Mouse (Mus musculus) heart, embryonic 15.5 days (tissue): Measurements from ENCODE around the gene Ror2. TPM values are rescaled to one million over a fixed set of nuclear protein-coding genes. Genes with fewer than 3 reads are reported as not detected.

Experiments
- ATAC-seq: fragments of 200-750 bp; cut with Nextera tagmentation; replicated peaks from 2 replicates; pipeline ENCODE4 v1.8.0; 2017; ENCODE audit warnings: low read depth, moderate TSS enrichment; ENCODE audit not compliant: insufficient number of reproducible peaks, insufficient read depth, low FRiP score
- H3K27ac ChIP-seq: fragments of 300-500 bp; sonication (generic); 2 replicates; pipeline ENCODE4 v1.5.1; 2015; ENCODE audit warnings: mild to moderate bottlenecking, inconsistent platforms
- H3K27me3 ChIP-seq: fragments of 300-500 bp; sonication (generic); 2 replicates; pipeline ENCODE4 v1.6.1; 2015; ENCODE audit warnings: inconsistent platforms
- H3K36me3 ChIP-seq: fragments of 300-500 bp; sonication (generic); 2 replicates; pipeline ENCODE4 v1.6.1; 2015; ENCODE audit warnings: mild to moderate bottlenecking, inconsistent platforms
- H3K4me1 ChIP-seq: fragments of 300-500 bp; sonication (generic); replicated peaks from 2 replicates; pipeline ENCODE4 v1.6.1; 2015; ENCODE audit warnings: inconsistent platforms
- H3K4me2 ChIP-seq: fragments of 300-500 bp; sonication (generic); 2 replicates; pipeline ENCODE4 v1.6.1; 2015; ENCODE audit warnings: inconsistent platforms, mild to moderate bottlenecking, moderate library complexity
- H3K4me3 ChIP-seq: fragments of 300-500 bp; sonication (generic); 2 replicates; pipeline ENCODE4 v1.5.1; 2015; ENCODE audit warnings: mild to moderate bottlenecking, inconsistent platforms
- H3K9ac ChIP-seq: fragments of 300-500 bp; sonication (generic); 2 replicates; pipeline ENCODE4 v1.6.1; 2015; ENCODE audit warnings: mild to moderate bottlenecking, inconsistent platforms
- H3K9me3 ChIP-seq: fragments of 300-500 bp; sonication (generic); replicated peaks from 2 replicates; pipeline ENCODE4 v1.6.1; 2016; ENCODE audit warnings: inconsistent platforms
- WGBS: fragments of 180-500 bp; shearing (Covaris S2); methylation state at CpG from one replicate; pipeline ENCODE4 v1.1.7; 2015; ENCODE audit warnings: mixed read lengths; 5-methylcytosine and 5-hydroxymethylcytosine counted together
- polyA plus RNA-seq: library from polyadenylated mRNA; unstranded; fragments of >200 nt; fragmentation: Nextera tagmentation; extraction: Ambion mirVana; gene quantifications from 2 replicates; pipeline ENCODE4 v1.2.1, GENCODE M21; 2015

The Ror2 gene
- polyA plus RNA-seq, 1 experiment from 2014 or later = 14.4 TPM

DNA sequence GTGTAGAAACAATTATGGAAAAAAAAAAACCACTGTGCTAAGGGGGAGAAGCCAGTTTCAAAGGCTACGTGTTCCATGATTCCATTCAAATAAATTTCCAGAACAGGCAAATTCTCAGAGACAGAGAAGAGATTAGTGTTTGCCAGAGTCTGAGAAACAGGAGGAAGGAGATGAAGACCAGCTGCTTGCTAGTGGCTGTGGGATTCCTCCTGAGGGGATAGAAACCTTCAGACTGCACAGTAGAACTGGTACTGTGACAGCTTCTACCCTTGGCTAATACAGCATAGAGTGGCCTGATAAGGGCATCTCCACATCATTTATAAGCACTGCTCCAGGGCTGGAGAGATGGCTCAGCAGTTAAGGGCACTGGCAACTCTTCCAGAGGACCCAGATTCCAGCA, 11.2 kb downstream of the Ror2 start:
- 69% methylated on average over 1 of the region's 1 CpGs for WGBS
- H3K4me1 ChIP-seq = peaks cover 76% of the 10 kb centered on the region
- ATAC-seq = no peak

DNA sequence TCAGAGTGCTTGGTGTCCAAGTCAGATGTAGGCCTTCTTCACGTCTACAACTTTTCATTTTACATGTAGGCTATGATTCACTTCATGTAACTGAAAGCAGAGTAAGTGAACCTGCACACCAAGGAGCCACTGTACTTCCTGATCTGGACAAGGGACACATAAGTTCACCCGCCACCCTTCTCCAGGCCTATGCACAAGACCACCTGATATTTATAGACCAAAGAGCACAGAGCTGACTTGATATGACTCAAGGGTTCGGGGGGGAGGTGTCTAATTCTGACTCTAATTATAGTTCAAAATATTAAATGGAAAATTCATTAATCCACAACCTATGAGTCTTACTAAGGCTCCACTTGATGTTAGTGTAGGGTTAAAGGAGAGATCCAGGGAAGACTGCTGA, 14.3 kb downstream of the Ror2 start:
- H3K36me3 ChIP-seq = no peaks in the 10 kb centered on the region
- H3K9ac ChIP-seq = no peak overlapping the region
- no peaks in the 10 kb centered on the region for H3K27me3 ChIP-seq
- peak overlapping the region; percentile 79 for H3K27ac ChIP-seq
- no peaks in the 10 kb centered on the region for H3K9me3 ChIP-seq
- no peak overlapping the region for H3K4me3 ChIP-seq
- WGBS = 50% methylated on average over 3 of the region's 3 CpGs
- H3K4me2 ChIP-seq = 0 out of 2 replicates have a peak overlapping the region, but pooled peaks have one; percentile 7
- ATAC-seq = 0 out of 2 replicates have a peak, but pooled peaks have one; percentile 33
- H3K4me1 ChIP-seq = peaks cover 65% of the 10 kb centered on the region

More for the DNA sequence above, 11.2 kb downstream of the Ror2 start:
- H3K4me2 ChIP-seq = no peak overlapping the region
- no peaks in the 10 kb centered on the region for H3K27me3 ChIP-seq
- peak overlapping the region; percentile 61 for H3K27ac ChIP-seq
- H3K4me3 ChIP-seq = no peak overlapping the region
- H3K9ac ChIP-seq = no peak overlapping the region
- H3K36me3 ChIP-seq = no peaks in the 10 kb centered on the region
- no peaks in the 10 kb centered on the region for H3K9me3 ChIP-seq

DNA sequence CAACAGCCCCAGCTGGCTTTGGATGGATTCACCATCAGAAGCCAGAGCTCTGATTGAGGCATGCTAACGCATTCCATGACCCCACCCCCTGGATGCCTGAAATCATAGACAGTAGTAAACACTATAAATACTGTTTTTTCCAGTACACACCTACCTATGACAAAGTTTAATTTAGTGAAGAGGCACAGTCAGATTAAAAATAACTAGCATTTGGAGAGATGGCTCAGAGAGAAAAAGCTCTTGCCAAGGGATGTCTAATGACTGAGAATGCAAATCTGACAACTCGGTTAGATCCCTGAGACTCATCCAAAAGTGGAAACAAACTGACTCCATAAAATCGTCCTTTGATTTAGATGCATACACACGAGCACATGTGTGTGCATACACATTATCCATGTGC, 15.4 kb downstream of the Ror2 start:
- no peak overlapping the region for H3K27ac ChIP-seq
- no peak overlapping the region for H3K9ac ChIP-seq
- no peaks in the 10 kb centered on the region for H3K27me3 ChIP-seq
- H3K4me2 ChIP-seq = no peak overlapping the region
- H3K36me3 ChIP-seq = no peaks in the 10 kb centered on the region
- H3K4me3 ChIP-seq = no peak overlapping the region
- no peak for ATAC-seq
- WGBS = 66% methylated on average over 4 of the region's 4 CpGs
- peaks cover 64% of the 10 kb centered on the region for H3K4me1 ChIP-seq
- no peaks in the 10 kb centered on the region for H3K9me3 ChIP-seq

DNA sequence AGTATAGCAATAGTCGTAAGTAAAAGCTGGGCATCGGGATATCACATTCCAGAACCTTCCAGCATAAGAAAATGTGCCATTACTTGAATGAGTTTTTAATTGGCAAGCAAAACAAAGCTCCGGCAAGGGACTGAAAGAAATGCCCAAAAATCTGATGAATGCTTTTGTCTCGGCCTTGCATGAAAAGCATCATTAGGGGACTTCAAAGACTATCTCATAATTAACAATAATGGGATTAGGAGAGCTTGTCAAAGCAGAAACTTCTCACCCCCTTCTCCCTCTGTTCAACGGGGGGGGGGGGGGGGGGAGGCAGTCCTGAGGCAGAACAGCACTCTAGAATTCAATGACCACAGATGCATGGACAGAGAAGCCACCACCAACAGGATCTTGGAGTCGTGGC, 17.4 kb downstream of the Ror2 start:
- Histone ChIP-seq H3K9ac (no peak overlapping the region), H3K27me3 (no peaks in the 10 kb centered on the region), H3K4me2 (no peak overlapping the region), H3K4me1 (peaks cover 59% of the 10 kb centered on the region), H3K9me3 (no peaks in the 10 kb centered on the region), H3K36me3 (no peaks in the 10 kb centered on the region), H3K27ac (no peak overlapping the region), H3K4me3 (no peak overlapping the region)
- WGBS = 65% methylated on average over 6 of the region's 6 CpGs
- ATAC-seq = no peak

DNA sequence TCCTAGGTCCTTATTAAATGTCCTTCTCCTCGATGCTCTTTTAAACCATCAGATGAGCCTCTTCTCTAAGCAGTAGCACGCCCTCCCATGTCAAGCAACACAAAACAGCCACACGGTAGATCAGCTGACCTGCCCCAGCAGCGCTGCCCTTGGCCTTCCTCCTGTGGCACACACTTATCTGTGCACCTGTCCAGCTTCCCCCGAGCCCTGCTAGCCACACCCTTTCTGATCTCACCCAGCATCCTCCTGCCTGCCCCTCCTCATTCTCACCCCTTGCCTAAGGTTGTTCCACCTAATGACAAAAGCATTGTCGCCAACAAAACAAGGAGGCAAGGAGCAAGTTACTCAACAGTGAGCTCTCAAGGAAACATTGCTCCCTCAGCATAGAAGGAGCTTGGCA, 18.1 kb downstream of the Ror2 start:
- H3K27me3 ChIP-seq = no peaks in the 10 kb centered on the region
- no peak for ATAC-seq
- no peak overlapping the region for H3K4me3 ChIP-seq
- no peak overlapping the region for H3K4me2 ChIP-seq
- 44% methylated on average over 6 of the region's 6 CpGs for WGBS
- H3K9me3 ChIP-seq = no peaks in the 10 kb centered on the region
- H3K4me1 ChIP-seq = peaks cover 63% of the 10 kb centered on the region
- no peaks in the 10 kb centered on the region for H3K36me3 ChIP-seq
- peak overlapping the region; percentile 58 for H3K27ac ChIP-seq
- no peak overlapping the region for H3K9ac ChIP-seq

DNA sequence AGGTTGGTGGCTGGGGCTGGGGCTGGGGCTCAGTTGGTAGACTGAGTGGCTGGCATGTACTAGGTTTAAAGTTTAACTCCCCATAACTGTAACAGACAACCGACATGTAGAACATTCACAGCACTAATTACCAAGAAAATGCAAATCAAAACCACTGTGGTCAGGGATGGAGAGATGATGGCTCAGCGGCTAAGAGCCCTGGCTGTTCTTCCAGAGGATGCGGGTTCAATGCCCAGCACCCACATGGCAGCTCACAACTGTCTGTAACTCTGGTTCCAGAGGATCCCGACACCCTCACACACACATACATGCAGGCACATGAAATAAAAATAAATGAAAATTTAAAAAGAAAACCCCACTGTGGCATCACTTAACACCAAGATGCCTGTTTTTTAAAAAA, 18.8 kb downstream of the Ror2 start:
- no peaks in the 10 kb centered on the region for H3K36me3 ChIP-seq
- no peak overlapping the region for H3K4me3 ChIP-seq
- H3K4me1 ChIP-seq = peaks cover 63% of the 10 kb centered on the region
- peak overlapping the region; percentile 58 for H3K27ac ChIP-seq
- no peak for ATAC-seq
- 84% methylated on average over 4 of the region's 4 CpGs for WGBS
- no peaks in the 10 kb centered on the region for H3K9me3 ChIP-seq
- H3K9ac ChIP-seq = no peak overlapping the region
- no peaks in the 10 kb centered on the region for H3K27me3 ChIP-seq
- 0 out of 2 replicates have a peak overlapping the region, but pooled peaks have one; percentile 14 for H3K4me2 ChIP-seq

DNA sequence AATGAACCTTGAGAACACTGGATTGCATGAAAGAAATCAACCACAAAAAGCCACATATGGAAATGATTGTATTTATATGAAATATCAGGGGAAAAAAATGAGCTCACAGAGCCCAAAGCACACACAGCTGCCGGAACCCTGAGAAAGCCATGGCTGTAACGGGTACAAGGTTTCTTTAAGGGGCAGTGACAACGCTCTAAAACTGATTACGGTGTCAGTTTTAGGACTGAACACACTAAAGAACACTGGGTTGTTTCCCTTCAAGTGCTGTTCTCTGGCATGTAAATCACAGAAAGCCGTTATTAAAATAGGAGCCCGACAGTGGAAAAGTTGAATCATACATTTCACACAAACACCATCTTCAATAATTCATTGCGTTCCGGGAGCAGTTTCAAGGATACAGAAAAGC, 19.4 kb downstream of the Ror2 start:
- no peaks in the 10 kb centered on the region for H3K9me3 ChIP-seq
- H3K36me3 ChIP-seq = no peaks in the 10 kb centered on the region
- 36% methylated on average over 8 of the region's 8 CpGs for WGBS
- H3K27me3 ChIP-seq = no peaks in the 10 kb centered on the region
- no peak for ATAC-seq
- peak overlapping the region; percentile 14; the same call in 1 of the 2 replicates for H3K4me2 ChIP-seq
- no peak overlapping the region for H3K9ac ChIP-seq
- H3K4me1 ChIP-seq = peaks cover 63% of the 10 kb centered on the region
- no peak overlapping the region for H3K4me3 ChIP-seq
- peak overlapping the region; percentile 58 for H3K27ac ChIP-seq

DNA sequence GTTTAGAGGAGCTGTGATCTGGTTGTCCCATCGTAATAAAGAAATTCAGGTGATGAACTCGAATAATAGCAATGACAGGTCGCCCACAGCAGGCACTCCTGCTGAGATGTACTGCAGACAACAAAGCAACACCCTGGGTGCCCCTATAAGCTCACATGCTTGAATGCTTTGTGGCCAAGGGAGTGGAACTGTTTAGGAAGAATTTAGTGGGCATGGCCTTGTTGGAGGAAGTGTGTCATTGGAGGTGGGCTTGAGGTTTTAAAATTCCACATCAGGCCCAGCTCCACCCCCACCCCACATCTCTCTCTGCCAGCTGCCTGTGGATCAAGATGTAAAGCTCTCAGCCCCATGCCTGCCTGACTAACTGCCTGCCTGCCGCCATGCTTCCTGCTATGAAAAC, 21.0 kb downstream of the Ror2 start:
- no peak overlapping the region for H3K9ac ChIP-seq
- WGBS = 93% methylated on average over 4 of the region's 4 CpGs
- no peak for ATAC-seq
- no peak overlapping the region for H3K4me3 ChIP-seq
- no peaks in the 10 kb centered on the region for H3K27me3 ChIP-seq
- no peaks in the 10 kb centered on the region for H3K36me3 ChIP-seq
- H3K9me3 ChIP-seq = no peaks in the 10 kb centered on the region
- H3K4me2 ChIP-seq = no peak overlapping the region
- peak overlapping the region; percentile 17 for H3K27ac ChIP-seq
- H3K4me1 ChIP-seq = peaks cover 70% of the 10 kb centered on the region

DNA sequence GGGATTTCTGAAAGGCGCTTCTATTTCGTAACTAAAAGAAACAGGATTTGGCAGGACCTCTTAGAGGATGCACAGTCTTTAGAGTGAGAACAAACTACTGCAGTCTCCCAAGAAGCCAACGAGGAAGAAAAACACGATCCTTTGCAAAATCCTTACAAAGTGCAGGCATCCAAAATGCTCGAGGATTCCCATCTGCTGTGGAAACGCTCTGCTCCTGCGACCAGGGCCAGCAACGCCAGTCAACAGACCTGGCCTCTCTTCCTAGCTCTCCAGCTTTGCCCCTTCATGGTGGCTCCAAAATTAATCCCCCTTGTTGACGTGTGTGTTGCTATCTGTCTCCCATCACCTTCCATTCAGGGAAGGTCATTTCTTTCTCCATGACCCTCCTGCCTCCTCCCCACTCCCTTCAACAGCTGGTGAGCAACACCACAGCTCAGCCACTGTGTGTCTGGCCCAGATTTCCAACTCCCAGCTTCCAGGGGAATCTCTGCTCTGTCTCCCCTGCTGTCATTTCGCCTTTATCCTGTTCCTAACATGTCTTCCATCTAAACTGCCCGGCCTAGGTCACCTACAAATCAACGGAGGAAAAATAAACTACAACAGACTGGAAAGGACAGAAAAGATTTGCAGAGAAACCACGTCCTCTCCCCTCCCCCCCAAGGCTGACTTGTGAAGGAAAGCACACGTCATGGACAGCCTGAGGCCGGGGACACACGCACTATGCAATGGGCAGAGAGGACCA, 23.2 kb downstream of the Ror2 start:
- H3K4me2 ChIP-seq = peak overlapping the region; percentile 47
- 20% methylated on average over 16 of the region's 16 CpGs for WGBS
- H3K9ac ChIP-seq = peak overlapping the region; percentile 37; the same call in 1 of the 2 replicates
- no peaks in the 10 kb centered on the region for H3K27me3 ChIP-seq
- no peaks in the 10 kb centered on the region for H3K36me3 ChIP-seq
- H3K4me1 ChIP-seq = peaks cover 80% of the 10 kb centered on the region
- no peaks in the 10 kb centered on the region for H3K9me3 ChIP-seq
- ATAC-seq = peak; percentile 74
- H3K27ac ChIP-seq = peak overlapping the region; percentile 92
- H3K4me3 ChIP-seq = 0 out of 2 replicates have a peak overlapping the region, but pooled peaks have one; percentile 15

DNA sequence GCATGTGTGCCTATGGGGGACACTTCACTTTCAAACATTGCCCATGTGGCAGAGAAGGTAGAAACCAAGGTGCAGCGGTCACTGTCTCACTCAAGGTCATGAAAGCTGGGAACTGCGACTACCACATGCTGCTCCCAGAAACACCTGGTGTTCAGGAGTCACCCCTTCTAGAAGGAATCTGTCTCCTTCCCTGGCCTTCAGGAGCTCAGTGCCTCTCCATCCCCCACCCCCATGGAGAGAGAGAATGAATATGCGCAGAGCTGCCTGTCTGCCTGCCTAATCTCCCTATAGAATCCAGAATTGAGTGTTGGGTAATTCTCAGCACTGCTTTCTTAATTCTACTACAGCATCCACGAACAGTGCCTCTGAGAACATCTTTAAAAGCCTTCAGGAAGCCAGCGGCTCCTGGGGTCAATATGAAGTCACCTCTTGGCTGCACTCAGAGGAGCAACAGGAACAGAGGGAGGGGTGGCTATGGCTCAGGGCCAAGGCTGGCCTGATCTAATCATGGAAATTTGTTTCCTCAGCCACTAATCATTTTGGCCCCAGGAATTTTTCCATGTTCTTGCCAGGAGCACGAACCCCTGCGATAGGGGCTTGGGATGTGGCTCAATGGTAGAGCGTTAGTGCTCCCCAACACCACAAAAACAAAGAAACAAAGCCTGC, 24.7 kb downstream of the Ror2 start:
- H3K9ac ChIP-seq = no peak overlapping the region
- peak; percentile 58; the same call in 1 of the 2 replicates for ATAC-seq

DNA sequence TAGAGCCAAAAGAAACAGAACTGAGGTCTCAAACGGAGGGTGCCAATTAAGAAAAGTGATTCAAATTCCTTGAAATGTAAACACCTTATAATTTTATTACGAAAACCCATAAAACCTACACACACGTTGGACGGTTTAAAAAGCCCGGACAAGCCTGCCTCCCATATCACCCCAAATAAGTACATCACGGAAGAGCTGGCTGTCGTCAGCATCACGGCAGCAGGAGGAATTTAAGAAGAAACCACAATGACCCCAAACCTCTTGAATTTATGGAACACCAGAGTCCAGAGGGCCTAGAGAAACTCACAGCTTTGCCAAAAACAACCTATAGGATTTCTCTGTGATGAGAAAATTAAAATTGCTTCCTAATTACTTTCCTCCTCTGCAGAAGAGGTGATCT, 27.0 kb downstream of the Ror2 start:
- Histone ChIP-seq H3K36me3 (no peaks in the 10 kb centered on the region), H3K9me3 (no peaks in the 10 kb centered on the region), H3K4me3 (no peak overlapping the region), H3K4me1 (peaks cover 71% of the 10 kb centered on the region), H3K4me2 (no peak overlapping the region), H3K27ac (no peak overlapping the region), H3K9ac (no peak overlapping the region), H3K27me3 (no peaks in the 10 kb centered on the region)
- 47% methylated on average over 8 of the region's 8 CpGs for WGBS
- ATAC-seq = no peak

More for the DNA sequence above, 24.7 kb downstream of the Ror2 start:
- 26% methylated on average over 8 of the region's 8 CpGs for WGBS
- no peaks in the 10 kb centered on the region for H3K27me3 ChIP-seq
- no peaks in the 10 kb centered on the region for H3K36me3 ChIP-seq
- H3K4me3 ChIP-seq = no peak overlapping the region
- peaks cover 78% of the 10 kb centered on the region for H3K4me1 ChIP-seq
- no peaks in the 10 kb centered on the region for H3K9me3 ChIP-seq
- peak overlapping the region; percentile 92 for H3K27ac ChIP-seq
- peak overlapping the region; percentile 47 for H3K4me2 ChIP-seq
